Mouse (Mus musculus) lung, postnatal 25 days (tissue): Measurements from ENCODE around the gene Scnm1.

Source experiments
- DNase-seq: peaks from one replicate; pipeline ENCODE4 v3.0.0; 2022; ENCODE audit warnings: low spot score

The Scnm1 gene

DNA sequence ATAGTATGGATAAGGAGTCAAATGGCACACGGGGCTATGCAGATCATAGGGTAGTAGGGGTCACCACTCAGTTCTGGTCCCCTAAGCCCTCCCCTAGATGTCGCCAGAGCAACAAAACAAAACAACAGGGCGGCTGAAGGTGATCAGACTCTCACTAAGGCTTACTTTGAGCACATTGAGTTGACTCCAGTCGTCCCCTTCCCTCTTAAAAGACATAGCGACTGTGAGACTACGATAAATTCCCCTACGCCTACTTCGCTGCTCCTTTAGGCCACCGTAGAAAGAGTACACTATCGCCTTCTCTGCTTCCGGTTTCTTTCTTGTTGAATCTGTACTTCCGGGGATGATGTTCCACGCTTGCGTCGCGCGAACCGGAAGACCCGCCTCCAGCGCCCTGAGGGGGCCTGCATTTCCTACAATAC, at the start of gene Scnm1, which contains the start of gene Lysmd1:
Gene Scnm1, minus strand, starts transcription at position 332 of the 422 bp plus-strand sequence.
Gene Lysmd1, plus strand, starts transcription at position 409 of the 422 bp plus-strand sequence.
- DNase-seq = peak; percentile 96

DNA sequence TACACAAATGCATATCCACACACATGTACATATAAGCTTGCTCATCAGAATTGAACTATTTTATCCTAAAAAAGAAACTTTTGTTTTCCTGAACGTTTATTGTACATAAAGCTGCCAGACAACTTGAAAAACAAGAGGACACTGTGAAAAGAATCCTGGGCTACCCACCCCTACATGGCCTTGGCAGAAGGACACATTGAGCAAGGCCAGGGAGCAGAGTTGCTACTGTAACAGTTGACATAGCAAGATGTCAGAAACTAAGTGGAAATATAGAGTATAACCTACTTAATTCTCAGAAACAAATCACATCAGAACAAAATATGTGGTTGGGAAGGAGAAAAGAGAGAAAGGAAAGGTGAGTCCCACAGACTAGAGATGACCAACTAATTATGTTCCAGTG, 48.0 kb upstream of the Scnm1 start:
- DNase-seq = no peak

DNA sequence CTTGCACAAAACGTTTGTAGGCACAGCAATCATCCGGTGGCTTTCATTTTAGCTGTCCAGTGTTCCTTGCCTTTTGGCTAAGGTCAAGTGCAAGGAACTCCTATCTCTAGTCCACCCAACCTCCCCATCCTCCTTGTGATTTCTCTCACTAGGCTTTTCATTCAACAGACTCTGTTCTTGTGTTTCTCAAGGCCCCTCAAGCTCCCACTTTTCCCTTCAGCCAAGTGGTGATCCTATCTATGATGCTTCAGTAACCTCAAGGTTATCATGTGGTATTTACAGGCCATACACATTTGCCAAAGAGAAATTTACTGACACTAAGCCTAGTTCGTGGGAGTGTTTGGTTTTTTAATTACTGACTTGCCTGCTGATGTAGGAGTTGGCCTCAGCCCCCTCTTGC, 46.1 kb upstream of the Scnm1 start:
- DNase-seq = no peak

DNA sequence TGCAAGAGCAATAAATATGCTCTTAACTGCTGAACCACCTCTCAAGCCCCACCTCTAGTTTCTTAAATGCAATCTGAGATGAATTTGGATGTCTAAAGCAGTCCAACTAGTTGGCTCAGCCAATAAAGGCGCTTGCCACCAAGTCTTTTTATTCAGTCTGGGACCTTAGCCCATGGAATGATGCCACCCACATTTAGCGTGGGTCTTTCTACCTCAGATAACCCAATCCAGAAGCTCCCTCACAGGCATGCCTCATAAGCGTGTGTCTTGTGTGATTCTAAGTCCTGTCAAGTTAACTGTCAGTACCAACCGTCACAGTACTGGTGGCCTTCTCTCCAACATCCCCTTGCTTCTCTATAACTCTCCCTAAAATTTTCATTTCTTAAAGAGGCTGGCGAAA, 45.1 kb upstream of the Scnm1 start:
- no peak for DNase-seq

DNA sequence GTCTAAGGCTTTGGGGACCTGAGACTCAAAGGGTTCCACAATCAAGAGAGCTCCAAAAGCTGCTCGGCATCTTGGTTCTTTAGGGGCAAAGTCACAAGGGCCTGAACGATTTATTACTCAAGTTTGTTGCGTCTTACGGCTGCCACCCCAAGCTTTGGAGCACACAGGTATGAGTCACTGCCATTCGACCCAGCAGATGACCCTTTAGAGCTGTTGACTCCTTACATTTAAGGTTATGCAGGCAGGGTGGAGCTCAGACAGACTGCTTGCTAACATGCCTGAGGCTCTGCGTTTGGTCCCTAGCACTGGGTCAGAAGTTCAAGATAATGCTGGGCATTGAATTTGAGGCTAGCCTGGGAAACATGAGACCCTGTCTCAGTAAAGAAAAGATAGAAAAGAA, 43.8 kb upstream of the Scnm1 start:
- no peak for DNase-seq

DNA sequence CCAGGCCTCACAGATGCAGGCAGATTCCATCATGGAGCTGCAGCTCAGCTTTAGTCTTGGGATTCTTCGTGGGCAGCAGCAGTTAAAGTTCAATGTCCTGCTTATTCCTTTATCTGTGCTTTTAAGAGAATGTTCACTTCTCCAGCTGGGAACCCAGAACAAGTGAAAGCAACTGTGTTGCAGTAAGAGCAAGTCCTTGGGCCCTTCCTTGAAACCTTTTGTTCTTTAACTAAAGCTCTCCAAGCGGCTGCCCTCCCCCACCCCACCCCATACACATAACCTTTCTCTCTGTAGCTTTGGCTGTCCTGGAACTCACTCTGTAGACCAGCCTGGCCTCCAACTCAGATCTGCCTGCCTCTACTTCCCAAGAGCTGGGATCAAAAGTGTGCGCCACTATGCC, 42.7 kb upstream of the Scnm1 start:
- no peak for DNase-seq

DNA sequence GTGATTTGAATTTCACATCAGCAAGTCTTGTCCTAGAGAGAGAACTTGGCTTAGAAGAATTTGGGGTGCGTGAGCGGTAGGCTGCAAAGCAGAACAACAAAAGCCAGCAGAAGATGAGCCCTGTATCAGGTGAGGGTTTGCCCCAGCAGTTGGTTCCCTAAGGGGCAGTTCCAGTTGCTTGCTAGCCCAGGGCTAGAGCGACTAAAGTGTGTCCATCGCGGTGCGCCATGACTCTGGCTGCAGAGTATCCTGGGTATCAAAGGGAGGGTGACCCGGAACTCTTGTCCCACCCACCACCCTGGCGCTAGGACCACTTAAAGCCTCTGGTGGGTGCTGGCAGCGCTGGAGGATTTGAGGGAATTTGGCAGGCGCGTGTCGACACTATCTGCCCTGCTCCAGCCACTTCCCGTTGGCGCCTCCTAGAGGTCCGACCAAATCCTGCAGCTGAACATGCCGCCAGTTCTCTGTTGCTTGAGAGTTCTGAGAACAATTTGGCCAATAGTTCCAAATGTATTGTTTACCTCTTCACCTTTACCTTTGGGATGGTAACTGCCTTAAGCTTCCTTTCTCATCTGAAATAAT, 40.3 kb upstream of the Scnm1 start:
- peak; percentile 89 for DNase-seq

DNA sequence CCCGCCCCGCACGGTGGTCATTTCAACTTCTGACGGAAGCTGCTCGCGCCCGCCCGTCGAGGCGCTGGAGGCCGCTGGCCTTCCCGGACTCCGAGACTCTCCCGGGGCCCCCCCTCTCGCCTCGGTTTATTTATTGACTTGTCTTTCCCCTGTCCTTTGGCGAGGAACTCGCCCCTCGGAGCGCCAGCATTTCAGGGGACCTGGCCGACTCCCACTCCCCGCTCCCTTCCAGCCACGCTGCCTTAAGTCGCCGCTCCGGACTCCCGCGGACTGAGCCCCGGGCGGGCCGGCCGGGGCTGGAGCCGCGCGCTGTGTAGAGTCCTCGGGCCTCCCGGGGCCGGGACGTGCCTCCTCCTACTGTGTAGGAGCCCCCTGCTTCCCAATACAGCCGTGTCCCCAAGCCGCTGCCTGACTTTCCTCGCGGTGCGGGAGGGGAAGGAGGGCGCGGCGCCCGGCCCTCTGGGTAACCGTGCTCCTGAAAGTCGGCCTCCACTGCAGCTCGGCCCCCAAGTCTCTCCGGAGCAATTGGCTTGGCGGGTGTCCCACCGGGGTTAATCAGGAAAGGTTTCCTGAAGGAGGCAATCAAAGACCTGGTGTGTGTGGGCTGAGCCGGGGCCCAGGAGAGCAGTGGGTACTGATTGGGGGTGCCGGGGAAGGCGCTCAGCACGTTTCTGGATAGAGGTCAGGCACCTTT, 39.6 kb upstream of the Scnm1 start:
- no peak for DNase-seq

DNA sequence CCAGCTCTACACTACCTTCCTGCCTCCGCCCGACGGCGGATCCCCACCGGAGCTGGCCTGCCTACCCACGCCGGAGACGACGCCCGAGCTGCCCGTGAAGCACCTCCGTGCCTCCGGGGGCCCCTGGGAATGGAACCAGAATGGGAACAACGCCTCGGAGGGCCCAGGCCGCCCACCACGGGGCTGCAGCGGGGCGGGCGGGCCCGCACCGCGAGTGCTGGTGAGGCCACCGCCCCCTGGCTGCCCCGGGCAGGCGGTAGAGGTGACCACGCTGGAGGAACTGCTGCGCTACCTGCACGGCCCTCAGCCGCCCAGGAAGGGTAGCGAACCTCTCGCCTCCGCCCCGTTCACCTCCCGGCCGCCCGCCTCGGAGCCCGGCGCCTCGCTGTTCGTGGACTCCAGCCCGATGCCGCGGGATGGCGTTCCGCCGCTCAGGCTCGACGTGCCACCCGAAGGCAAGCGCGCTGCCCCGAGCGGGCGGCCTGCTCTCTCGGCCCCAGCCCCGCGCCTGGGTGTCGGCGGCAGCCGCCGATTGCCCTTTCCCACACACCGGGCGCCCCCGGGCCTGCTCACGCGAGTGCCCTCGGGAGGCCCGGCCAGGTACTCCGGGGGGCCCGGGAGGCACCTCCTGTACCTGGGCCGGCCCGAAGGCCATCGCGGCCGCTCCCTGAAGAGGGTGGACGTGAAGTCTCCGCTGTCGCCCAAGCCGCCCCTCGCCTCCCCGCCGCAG, 38.9 kb upstream of the Scnm1 start:
- DNase-seq = no peak

DNA sequence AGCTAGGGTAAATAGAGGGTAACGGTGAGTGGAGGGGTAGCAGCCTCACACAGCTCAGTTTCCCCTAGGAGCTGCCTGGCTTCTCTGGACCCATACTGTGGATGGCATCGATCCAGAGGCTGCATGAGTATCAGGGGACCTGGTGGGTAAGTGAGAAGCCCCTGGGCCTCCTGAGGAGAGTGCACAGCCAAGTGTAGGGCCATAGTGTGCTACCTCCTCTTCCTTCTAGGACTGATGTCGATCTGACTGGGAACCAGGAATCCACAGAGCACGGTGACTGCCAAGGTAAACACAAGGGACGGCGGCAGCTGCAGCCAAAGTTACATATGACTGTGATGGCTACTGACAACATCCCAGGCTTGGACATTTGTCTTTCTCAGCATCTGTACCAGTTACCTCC, 37.3 kb upstream of the Scnm1 start:
- DNase-seq = no peak

DNA sequence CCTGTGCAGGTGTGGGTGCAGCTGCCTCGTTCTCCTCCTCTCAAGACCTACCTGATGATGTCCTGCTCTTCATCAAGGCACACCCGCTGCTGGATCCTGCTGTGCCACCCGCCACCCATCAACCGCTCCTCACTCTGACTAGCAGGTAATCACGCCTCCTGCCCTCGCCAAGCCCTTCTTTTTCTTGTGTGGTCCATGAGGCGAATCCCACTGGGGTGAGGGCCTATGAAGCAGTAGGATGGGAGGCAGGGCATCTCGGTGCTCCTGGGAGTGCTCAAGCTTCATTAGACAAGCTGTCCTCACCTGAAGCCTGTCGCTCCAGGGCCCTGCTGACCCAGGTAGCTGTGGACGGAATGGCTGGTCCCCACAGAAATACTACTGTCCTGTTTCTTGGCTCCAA, 36.2 kb upstream of the Scnm1 start:
- no peak for DNase-seq

DNA sequence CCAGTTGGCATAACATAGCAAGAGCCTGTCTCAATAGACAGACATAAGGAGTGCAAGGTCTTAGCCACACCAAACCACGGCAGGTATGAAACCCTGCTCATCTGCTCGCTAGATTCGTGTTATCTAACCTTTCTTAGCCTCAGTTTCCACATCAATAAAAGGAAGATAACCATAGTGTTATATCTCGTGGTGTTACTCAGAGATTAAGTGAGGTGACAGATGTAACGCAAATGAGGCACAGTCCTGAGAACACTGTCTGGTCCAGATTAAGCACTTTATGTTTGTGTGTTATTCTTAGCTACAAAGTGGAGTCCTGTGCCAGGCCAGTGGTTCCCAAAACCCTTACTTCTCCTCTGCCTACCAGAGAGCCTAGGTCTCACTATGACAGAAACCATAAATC, 31.0 kb upstream of the Scnm1 start:
- no peak for DNase-seq

DNA sequence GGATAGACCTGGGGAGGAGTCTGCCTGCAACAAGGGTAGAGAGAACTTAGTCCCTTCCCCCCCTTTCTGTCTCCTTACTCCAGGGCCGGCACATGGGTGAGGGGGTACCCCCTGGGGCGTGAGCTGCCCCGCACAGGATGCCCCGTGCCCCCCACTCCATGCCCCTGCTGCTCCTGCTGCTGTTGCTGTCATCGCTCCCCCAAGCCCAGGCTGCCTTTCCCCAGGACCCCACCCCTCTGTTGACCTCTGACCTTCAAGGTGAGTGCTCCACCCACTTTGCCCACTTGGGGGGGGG, 30.4 kb upstream of the Scnm1 start:
- DNase-seq = no peak

DNA sequence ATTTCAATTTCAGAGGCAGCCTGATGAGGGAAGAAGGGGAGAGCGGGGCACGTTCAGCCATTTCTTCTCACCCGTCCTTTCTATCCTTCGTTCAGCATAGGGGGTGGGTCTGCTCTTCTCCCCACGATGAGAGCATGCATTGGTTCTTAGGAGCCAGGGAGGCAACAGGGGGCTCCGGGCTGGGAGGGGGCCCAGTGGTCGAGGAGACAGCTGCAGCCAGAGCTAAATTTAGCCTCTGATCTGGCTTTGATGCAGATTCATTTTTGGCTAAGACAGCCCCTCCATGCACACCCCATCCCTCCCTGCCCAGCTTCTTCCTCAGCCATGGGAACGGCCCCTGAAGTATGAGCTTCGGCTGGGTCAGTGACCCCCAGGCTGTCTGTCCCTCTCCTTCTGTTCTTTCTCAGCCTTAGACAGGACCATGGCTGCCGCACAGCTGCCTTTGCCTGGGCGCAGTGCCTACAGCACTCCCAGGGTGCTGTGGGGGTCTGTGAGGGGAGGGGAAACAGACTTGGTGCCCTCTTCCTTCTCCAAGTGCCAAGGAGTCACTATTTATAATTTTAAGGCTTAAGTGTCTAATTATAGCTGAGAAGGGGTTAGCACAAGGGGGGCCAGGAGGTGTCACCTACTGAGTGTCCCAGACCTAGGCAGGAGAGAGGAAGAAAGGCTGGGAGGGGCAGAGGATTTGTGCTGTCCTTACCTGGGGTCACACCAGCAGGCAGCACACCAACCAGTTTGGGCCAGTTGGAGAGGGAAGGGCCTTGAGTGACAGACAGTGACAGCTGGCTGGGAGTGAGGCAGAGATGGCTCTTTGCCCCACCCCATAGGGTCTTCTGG, 29.8 kb upstream of the Scnm1 start:
- no peak for DNase-seq

DNA sequence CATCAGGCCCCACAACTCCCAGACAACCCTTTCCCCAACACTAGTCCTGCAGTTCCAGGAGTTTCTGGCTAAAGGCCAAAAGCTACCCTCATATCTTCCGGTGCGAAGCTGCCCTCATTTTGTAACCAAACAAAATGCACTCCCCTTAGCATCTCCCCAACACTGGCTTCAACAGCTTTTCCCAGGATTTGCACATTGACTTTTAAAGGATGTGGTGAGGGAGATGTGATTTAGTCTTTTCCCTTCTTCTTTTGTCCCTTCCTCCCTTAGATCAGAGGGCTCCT, 28.5 kb upstream of the Scnm1 start:
- DNase-seq = no peak

DNA sequence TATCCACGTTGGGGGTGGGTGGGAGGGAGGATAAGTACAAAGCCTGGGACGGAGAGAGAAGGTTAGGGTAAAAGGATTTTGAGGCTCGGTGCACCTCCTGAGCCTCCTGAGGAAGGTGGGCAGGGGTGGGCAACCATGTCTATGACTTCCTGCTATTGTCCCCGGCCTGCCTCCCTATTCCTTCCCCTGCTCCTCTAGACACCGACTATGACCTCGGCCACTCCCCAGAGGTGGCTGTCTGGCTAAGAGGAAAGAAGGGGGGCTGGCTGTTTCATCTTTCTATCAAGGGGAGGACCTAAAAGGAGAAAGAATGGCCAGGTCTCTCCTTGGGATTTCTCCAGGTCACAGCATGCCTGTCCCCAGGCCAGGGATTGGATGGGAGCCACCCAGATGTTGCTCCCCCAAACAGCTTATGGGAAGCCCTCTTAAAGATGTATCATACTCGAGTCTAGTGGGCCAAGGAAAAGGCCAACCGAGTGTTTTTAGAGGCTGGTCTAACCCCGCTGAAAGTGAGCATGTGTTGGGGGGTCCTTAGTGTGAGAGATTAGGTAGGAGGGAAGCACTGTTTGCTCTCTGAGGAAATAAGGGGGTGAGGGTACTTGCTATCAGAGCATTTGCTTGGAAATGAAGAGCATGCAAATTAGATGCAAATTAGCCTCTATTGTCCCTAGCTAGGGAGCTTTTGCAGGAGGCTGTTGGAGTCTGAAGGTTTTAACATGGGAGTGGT, 28.0 kb upstream of the Scnm1 start:
- DNase-seq = no peak

DNA sequence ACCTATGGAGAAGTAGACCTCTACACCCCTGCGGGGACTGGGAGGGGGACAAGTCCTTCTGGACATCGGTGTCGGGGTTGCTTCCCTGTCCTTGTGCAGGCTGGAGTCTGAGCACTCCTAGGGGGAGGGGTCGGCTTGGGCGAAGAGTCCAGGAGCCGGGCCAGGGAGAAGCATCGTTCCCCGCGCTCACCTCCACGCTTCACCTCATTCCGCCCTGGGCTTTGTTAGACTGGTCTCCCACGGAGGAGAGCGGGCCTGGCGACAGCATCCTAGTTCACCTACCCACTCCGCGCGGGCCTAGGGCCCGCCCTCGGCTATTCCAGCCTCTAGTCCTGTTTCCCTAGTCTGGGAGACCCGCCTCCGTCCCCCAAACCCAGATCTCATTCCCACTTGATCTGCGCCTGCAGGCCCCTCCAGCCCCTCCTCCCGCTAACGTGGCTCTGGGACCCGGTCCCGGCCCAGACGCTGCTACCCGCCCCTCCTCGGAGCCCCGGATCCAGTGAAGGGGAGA, 27.3 kb upstream of the Scnm1 start:
- DNase-seq = no peak

DNA sequence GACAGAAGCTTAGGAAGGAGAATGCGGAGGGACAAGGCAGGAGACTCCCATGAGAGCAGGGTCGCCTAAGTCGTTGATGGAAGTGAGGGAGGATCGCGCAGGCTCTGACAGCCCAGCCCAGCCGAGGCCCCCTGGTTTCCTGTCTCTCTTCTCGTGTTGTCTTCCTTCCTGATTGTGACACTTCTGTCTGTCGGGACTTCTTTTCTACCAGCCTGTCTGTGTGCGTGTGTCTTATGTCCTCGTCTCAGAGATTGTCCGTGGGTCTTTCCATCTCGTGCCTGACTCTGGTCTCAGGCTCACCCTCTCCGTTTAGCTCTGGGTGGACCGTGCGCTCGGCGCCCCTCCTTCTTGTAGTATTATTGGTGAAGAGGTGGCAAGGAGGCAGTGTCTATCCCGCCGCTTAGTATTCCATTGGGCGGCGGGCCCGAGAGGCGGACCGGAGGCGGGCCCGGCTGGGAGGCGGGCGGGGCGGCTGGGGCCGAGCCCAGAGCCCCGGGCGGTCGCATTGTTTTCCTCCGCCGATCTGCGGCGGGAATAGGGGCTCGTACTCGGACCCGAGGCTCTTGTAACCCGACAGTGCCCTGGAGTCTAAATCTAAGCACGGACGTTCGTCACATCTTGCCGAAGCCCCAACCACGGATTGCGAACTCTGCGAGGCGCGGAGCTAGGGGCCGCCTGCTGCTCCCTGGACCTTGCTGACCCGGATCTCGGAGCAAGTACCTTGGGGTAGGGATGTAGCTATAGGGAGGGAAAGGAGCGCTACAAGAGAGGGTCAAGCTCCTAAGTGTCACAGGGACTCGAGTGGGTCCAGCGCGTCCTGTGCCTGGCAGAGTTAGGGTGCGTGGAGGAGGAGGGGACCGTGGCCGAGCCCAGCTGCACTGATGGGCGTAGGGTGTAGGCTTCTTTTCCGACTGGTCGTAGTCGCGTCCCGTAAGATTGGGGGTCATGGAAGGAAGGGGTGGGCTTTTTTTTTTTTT, 26.5 kb upstream of the Scnm1 start, which contains the start of gene Sema6c:
Gene Sema6c, plus strand, starts transcription at position 471 of the 977 bp plus-strand sequence.
- DNase-seq = peak; percentile 91

DNA sequence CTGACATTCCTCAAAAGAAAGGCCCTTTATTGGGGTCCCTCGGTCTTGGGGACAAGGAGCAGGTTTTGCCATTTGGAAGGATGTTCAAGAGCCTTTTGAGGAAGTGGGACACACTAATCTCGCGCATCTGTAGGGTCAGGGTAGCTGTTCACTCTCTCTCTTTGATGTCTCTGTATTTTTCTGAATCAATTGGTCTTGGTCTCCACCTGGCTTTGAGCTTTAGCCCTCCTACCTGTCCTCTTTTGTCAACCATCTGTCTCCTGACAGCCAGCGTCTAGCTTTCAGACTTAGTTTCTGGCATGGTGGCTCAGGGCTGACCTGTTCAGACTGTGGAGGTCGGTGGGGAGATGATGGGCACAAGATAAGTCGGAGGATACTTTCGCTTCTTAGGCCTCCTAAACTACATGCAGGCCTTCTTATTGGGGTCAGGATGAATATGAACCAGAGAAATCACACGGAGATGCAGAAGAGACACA, 25.7 kb upstream of the Scnm1 start:
- DNase-seq = no peak

DNA sequence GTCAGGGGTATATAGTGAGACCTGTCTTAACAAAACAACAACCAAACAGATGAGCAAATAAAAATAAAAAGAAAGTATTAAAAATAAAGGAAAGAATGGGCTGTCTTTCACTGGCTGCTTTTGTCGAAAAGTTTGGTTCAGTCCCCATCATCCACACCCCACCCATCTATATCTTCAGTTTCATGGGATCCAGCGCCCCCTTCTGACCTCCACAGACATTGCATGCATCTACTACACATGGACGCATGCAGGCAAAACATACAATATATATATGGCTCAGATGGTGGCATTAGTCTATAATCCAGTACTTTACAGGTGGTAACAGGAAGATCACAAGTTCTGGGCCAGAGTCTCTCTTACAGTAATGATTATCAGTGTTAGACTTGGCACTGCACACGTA, 20.1 kb upstream of the Scnm1 start:
- DNase-seq = peak; percentile 42

DNA sequence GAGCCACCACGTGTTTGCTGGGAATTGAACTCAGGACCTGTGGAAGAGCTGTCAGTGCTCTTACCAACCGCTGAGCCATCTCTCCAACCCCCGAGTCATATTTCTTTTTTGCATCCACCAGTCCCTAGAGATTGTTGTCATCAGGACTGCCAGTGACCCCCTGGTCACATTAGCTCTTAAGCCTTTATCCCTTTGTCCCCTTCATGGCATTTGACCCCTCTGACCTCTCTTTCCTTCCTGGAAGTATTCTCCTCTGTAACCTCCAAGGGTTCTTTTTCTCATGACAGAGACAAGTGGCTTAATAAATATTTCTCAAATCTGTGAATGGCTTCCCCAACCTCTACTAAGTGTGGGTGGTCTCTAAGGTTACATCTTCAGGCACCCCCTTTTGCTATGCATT, 14.1 kb upstream of the Scnm1 start:
- no peak for DNase-seq
